Mouse (Mus musculus) ovary, adult 2 months (tissue): ENCODE measurements around the gene Higd1b. TPM values are rescaled to one million over a fixed set of nuclear protein-coding genes. Genes with fewer than 3 reads are reported as not detected.

Experiments
- polyA plus RNA-seq: library from polyadenylated mRNA; depleted of rRNA; stranded (reverse); fragments of >200 nt; gene quantifications from 2 replicates; pipeline ENCODE4 v1.2.3, GENCODE M21; 2012; rRNA removed

Gene Higd1b
- 4.3 and 4.6 TPM in 2 replicates for polyA plus RNA-seq

DNA sequence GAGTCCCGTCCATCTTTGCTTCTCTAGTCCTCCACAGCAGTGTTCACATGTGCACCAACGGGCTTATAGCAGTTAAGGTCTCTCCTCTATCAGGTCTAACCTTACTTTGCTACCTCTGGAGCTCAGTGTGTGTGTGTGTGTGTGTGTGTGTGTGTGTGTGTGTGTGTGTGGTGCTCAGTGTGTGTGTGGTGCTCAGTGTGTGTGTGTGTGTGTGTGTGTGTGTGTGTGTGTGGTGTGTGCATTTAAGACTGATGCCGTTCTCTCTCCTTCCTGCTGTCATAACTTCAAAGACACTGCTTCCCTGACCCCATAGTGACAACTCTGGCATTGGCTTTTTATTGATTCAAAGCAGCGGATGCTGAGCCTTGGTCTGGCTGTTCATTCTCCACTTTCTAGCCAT lies at the start of gene Higd1b:
Gene Higd1b, plus strand, starts transcription at position 301 of the 400 bp plus-strand sequence.

GRCm38 (mm10) chr11:102819021-102819782 lies 16.4 kb upstream of the Higd1b start, which contains the start of gene Gjc1:
Gjc1 (minus strand) TSS chr11:102819700.

GRCm38 (mm10) chr11:102880585-102881313 lies 45.1 kb downstream of the Higd1b start, which contains the start of the genes Eftud2 and Ccdc103:
Eftud2 (minus strand) TSS chr11:102880985.
Ccdc103 (plus strand) TSS chr11:102881204.

DNA sequence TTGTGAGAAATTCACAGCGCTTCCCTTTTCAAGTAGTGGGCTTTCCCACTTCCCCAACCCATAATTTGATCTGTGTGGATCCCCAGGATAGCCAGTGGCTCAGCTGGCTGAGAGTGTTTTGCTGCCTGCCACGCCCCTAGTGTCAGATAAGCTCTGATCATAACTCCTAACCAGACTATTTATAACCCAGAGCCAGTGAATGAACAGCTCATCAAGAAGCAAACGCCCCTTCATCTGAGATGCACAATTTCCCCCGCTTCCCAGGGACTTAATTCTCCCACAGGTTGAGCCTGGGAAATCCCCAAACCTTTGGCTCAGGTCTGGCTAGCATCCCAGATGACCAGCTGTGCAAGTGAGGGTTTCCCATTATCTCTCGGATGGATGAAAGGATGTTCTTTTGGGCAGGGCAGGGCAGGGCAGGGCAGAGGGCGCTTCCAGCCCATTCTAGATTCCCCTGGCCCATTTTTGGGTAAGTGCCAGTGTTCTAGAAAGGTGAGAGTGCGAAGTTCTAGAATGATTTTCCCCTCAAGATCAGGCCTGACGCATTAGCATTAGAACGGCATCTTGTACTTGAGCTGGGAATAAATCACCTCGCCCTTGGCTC lies 49.1 kb downstream of the Higd1b start, which contains the start of gene Fam187a:
Gene Fam187a, plus strand, starts transcription at position 554 of the 604 bp plus-strand sequence.

Other genes with a start within 250 kb of the Higd1b start
- gene Fzd2, start 231.5 kb upstream of the Higd1b start, polyA plus RNA-seq = 87.2 and 118 TPM in 2 replicates
- gene Meioc, start 172.1 kb upstream of the Higd1b start, polyA plus RNA-seq = not detected in 2 replicates
- 4.3 and 5.3 TPM in 2 replicates for gene Ccdc43, start 138.1 kb upstream of the Higd1b start, polyA plus RNA-seq
- 6.2 and 6.4 TPM in 2 replicates for gene Adam11, start 74.4 kb upstream of the Higd1b start, polyA plus RNA-seq
- gene Gjc1, start 16.1 kb upstream of the Higd1b start, polyA plus RNA-seq = 7.1 and 9.9 TPM in 2 replicates
- gene Eftud2, start 45.1 kb downstream of the Higd1b start, polyA plus RNA-seq = 125 and 137 TPM in 2 replicates
- gene Ccdc103, start 45.4 kb downstream of the Higd1b start, polyA plus RNA-seq = 1.8 and 2.0 TPM in 2 replicates
- gene Fam187a, start 49.3 kb downstream of the Higd1b start, polyA plus RNA-seq = 0.08 TPM in 1 of 2 replicates, not detected in the other
- 1.0 TPM in 2 replicates for gene Gfap, start 65.1 kb downstream of the Higd1b start, polyA plus RNA-seq
- gene Kif18b, start 89.3 kb downstream of the Higd1b start, polyA plus RNA-seq = 6.7 and 10.4 TPM in 2 replicates
- gene C1ql1, start 110.8 kb downstream of the Higd1b start, polyA plus RNA-seq = 1.3 and 2.5 TPM in 2 replicates
- gene Nmt1, start 192.3 kb downstream of the Higd1b start, polyA plus RNA-seq = 33.9 and 43.4 TPM in 2 replicates
- gene Dcakd, start 192.5 kb downstream of the Higd1b start, polyA plus RNA-seq = 163 and 210 TPM in 2 replicates